Mouse (Mus musculus) embryonic fibroblast, embryonic 13.5 days (primary cell): ENCODE results near the gene S100z.

ENCODE experiments used
- CTCF ChIP-seq: IDR thresholded peaks from 2 replicates; pipeline ENCODE4 v1.5.1; 2011; ENCODE audit warnings: mild to moderate bottlenecking, control low read depth, low read length, moderate library complexity, borderline replicate concordance; ENCODE audit not compliant: insufficient read depth
- POLR2A ChIP-seq: IDR thresholded peaks from 2 replicates; pipeline ENCODE4 v1.6.1; 2011; ENCODE audit warnings: low read depth, mild to moderate bottlenecking, control low read depth, low read length, moderate library complexity

- TF ChIP-seq POLR2A (no peak), CTCF (peak; percentile 52; the same call in 1 of the 2 replicates)
These were observed 2.9 kb upstream of the S100z start for GRCm38 (mm10) chr13:95481428-95481827.
